Mouse (Mus musculus) heart, adult 2 months (tissue): ENCODE results near the gene Mt2. TPM values are rescaled to one million over a fixed set of nuclear protein-coding genes. Genes with fewer than 3 reads are reported as not detected.

ENCODE experiments used
- DNase-seq, 2 experiments: peaks; one replicate each; pipeline ENCODE4 v3.0.0; 2021
- H3K27ac ChIP-seq: fragments of 200-600 bp; 2 replicates; pipeline ENCODE4 v1.8.1; 2022
- H3K27me3 ChIP-seq: fragments of 200-500 bp; 2 replicates; pipeline ENCODE4 v1.6.1; 2012; ENCODE audit warnings: mild to moderate bottlenecking, low read length, inconsistent platforms, mixed read lengths; ENCODE audit not compliant: control insufficient read depth, insufficient read depth
- H3K36me3 ChIP-seq: fragments of 200-500 bp; 2 replicates; pipeline ENCODE4 v1.6.1; 2012; ENCODE audit warnings: low read length, inconsistent platforms; ENCODE audit not compliant: control insufficient read depth, insufficient read depth
- H3K4me1 ChIP-seq: fragments of 200-500 bp; 2 replicates; pipeline ENCODE4 v1.6.1; 2011; ENCODE audit warnings: low read length; ENCODE audit not compliant: control insufficient read depth, insufficient read depth
- H3K4me3 ChIP-seq: fragments of 200-600 bp; 2 replicates; pipeline ENCODE4 v1.8.1; 2022
- H3K79me2 ChIP-seq: fragments of 200-500 bp; replicated peaks from 2 replicates; pipeline ENCODE4 v1.6.1; 2012; ENCODE audit warnings: mild to moderate bottlenecking, inconsistent platforms, low read length, moderate library complexity, mixed read lengths; ENCODE audit not compliant: control insufficient read depth, insufficient read depth
- H3K9ac ChIP-seq: fragments of 200-500 bp; 2 replicates; pipeline ENCODE4 v1.6.1; 2012; ENCODE audit warnings: low read depth, mild to moderate bottlenecking, control low read depth, inconsistent platforms, low read length, mixed read lengths
- CTCF ChIP-seq: fragments of 200-600 bp; IDR thresholded peaks from 2 replicates; pipeline ENCODE4 v1.8.1; 2022; ENCODE audit warnings: antibody characterized with exemption, mild to moderate bottlenecking, moderate library complexity
- EP300 ChIP-seq: fragments of 200-500 bp; IDR thresholded peaks from 2 replicates; pipeline ENCODE4 v1.6.1; 2011; ENCODE audit warnings: low read depth, low read length, control low read depth; ENCODE audit not compliant: insufficient read depth
- POLR2A ChIP-seq: fragments of 200-500 bp; IDR thresholded peaks from 2 replicates; pipeline ENCODE4 v1.6.1; 2011; ENCODE audit warnings: mild to moderate bottlenecking, low read depth, low read length, control low read depth; ENCODE audit not compliant: insufficient read depth
- WGBS: fragments of 180-500 bp; shearing (Covaris S2); methylation state at CpG from one replicate; pipeline ENCODE4 v1.1.7; 2018; 5-methylcytosine and 5-hydroxymethylcytosine counted together
- intact Hi-C: fragments of 180-260 bp; cut with DNase I; formaldehyde crosslinking; loops from one replicate; pipeline ENCODE4 v1.15.1; 2025
- polyA plus RNA-seq: library from polyadenylated mRNA; depleted of rRNA; stranded (reverse); fragments of >200 nt; gene quantifications from 2 replicates; pipeline ENCODE4 v1.2.3, GENCODE M21; 2012
- total RNA-seq, 2 experiments: library from RNA; stranded (reverse); gene quantifications; 2 replicates each; pipeline ENCODE4 v1.2.3; 2021

Mt2 gene
- total and polyA plus RNA-seq, 3 experiments, result 32.2 to 74.4 (median 51.8) TPM

DNA sequence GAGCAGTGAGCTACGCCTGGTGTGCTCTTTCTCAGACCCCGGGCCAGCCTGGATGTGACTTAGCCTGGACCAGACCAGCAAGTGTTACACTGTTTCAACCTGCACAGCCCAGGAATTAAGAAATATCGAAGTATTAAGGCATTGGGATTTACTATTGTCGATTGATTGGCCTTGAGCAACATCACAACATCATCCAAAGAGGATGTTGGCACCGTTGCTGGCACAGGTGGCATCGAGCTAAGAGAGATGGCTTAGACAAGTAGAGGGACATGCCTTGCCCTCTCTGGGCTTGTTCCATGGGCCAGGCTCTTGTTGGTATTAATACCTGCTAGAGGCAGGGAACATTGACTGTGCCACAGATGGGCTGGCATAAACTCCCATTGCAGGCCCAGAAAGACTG lies 36.9 kb upstream of the Mt2 start:
- 85% methylated on average over 6 of the region's 6 CpGs for WGBS
- TF ChIP-seq CTCF (no peak), POLR2A (no peak), EP300 (no peak)

GRCm38 (mm10) chr8:94136192-94136591 lies 36.3 kb upstream of the Mt2 start:
- intact Hi-C loops, result no loop called here
- Histone ChIP-seq H3K9ac (no peak overlapping the region), H3K4me3 (no peak overlapping the region), H3K27ac (no peak overlapping the region), H3K4me1 (no peaks in the 10 kb centered on the region), H3K27me3 (no peaks in the 10 kb centered on the region), H3K79me2 (no peaks in the 10 kb centered on the region), H3K36me3 (no peaks in the 10 kb centered on the region)
- TF ChIP-seq EP300 (no peak), CTCF (no peak), POLR2A (no peak)
- WGBS, result 85% methylated on average over 7 of the region's 7 CpGs
- no peak for DNase-seq

More for the DNA sequence above, 36.9 kb upstream of the Mt2 start:
- no peaks in the 10 kb centered on the region for H3K27me3 ChIP-seq
- no peak for DNase-seq
- H3K4me1 ChIP-seq, result no peaks in the 10 kb centered on the region
- H3K27ac ChIP-seq, result no peak overlapping the region
- no peaks in the 10 kb centered on the region for H3K36me3 ChIP-seq
- H3K79me2 ChIP-seq, result no peaks in the 10 kb centered on the region
- no peak overlapping the region for H3K4me3 ChIP-seq
- intact Hi-C loops, result no loop called here
- H3K9ac ChIP-seq, result no peak overlapping the region

DNA sequence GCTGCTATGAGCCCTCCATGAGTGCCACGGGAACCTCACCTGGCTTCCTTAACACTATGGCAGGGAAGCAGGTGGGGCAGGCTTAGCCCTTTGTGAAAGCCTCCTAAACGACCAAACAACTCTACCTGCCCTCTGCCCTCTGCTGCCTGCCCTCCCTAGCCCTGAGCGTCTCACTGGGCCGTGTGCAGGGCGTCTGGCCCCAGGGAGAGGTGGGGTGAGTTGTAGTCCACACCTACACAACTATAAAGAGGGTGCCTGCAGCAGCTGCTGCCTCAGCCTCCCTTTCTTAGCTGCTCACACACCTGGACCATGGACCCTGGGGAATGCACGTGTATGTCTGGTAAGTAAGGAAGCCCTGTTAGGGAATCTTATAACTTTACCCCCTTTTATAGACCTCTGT lies 35.5 kb upstream of the Mt2 start, which contains the start of gene Mt4:
Gene Mt4, plus strand, starts transcription at position 265 of the 400 bp plus-strand sequence.
- no peaks in the 10 kb centered on the region for H3K27me3 ChIP-seq
- H3K4me1 ChIP-seq, result no peaks in the 10 kb centered on the region
- no peak within 1 kb of the TSS for H3K4me3 ChIP-seq
- DNase-seq, result no peak
- intact Hi-C loops, result no loop called here
- no peaks in the 10 kb centered on the region for H3K79me2 ChIP-seq
- no peak within 1 kb of the TSS for H3K9ac ChIP-seq
- H3K27ac ChIP-seq, result no peak within 1 kb of the TSS
- 49% methylated on average over 6 of the region's 6 CpGs for WGBS
- TF ChIP-seq POLR2A (no peak), CTCF (no peak), EP300 (no peak)
- H3K36me3 ChIP-seq, result no peaks in the 10 kb centered on the region

- intact Hi-C loops, result no loop called here
- no peak overlapping the region for H3K4me3 ChIP-seq
- no peaks in the 10 kb centered on the region for H3K4me1 ChIP-seq
- WGBS, result 76% methylated on average over 4 of the region's 4 CpGs
- no peak overlapping the region for H3K9ac ChIP-seq
- no peaks in the 10 kb centered on the region for H3K27me3 ChIP-seq
- TF ChIP-seq CTCF, result no peak
- no peak for TF ChIP-seq POLR2A
- TF ChIP-seq EP300, result no peak
- H3K27ac ChIP-seq, result no peak overlapping the region
- no peaks in the 10 kb centered on the region for H3K36me3 ChIP-seq
- no peaks in the 10 kb centered on the region for H3K79me2 ChIP-seq
- no peak for DNase-seq
These were observed 32.1 kb upstream of the Mt2 start for GRCm38 (mm10) chr8:94140266-94140795.

- 46% methylated on average over 5 of the region's 5 CpGs for WGBS
- H3K79me2 ChIP-seq, result no peaks in the 10 kb centered on the region
- no peak for DNase-seq
- no peaks in the 10 kb centered on the region for H3K36me3 ChIP-seq
- H3K27me3 ChIP-seq, result no peaks in the 10 kb centered on the region
- H3K27ac ChIP-seq, result no peak overlapping the region
- TF ChIP-seq EP300, result no peak
- TF ChIP-seq POLR2A, result no peak
- no peak for TF ChIP-seq CTCF
- H3K9ac ChIP-seq, result no peak overlapping the region
- H3K4me3 ChIP-seq, result no peak overlapping the region
- H3K4me1 ChIP-seq, result no peaks in the 10 kb centered on the region; the same call in 1 of the 2 replicates
- intact Hi-C loops, result no loop called here
These were observed 24.2 kb upstream of the Mt2 start for GRCm38 (mm10) chr8:94148236-94148635.

GRCm38 (mm10) chr8:94150925-94151324 lies 21.5 kb upstream of the Mt2 start:
- TF ChIP-seq CTCF, result no peak
- no peak for TF ChIP-seq EP300
- no peak for TF ChIP-seq POLR2A
- WGBS, result 77% methylated on average over 5 of the region's 5 CpGs

More at GRCm38 (mm10) chr8:94150925-94151324, 21.5 kb upstream of the Mt2 start:
- H3K36me3 ChIP-seq, result no peaks in the 10 kb centered on the region
- DNase-seq, result no peak
- no peaks in the 10 kb centered on the region for H3K27me3 ChIP-seq
- no peak overlapping the region for H3K4me3 ChIP-seq
- no peaks in the 10 kb centered on the region for H3K79me2 ChIP-seq
- no peak overlapping the region for H3K9ac ChIP-seq
- intact Hi-C loops, result no loop called here
- no peak overlapping the region for H3K27ac ChIP-seq
- no peaks in the 10 kb centered on the region; the same call in 1 of the 2 replicates for H3K4me1 ChIP-seq
